Mouse (Mus musculus): Measurements from ENCODE around the gene Olfr704.
"Not testable (repeated sequence)": the region's sequence is repeated elsewhere in the genome, so short reads cannot be mapped to it uniquely, and the experiment has no call there.

The Olfr704 gene

DNA sequence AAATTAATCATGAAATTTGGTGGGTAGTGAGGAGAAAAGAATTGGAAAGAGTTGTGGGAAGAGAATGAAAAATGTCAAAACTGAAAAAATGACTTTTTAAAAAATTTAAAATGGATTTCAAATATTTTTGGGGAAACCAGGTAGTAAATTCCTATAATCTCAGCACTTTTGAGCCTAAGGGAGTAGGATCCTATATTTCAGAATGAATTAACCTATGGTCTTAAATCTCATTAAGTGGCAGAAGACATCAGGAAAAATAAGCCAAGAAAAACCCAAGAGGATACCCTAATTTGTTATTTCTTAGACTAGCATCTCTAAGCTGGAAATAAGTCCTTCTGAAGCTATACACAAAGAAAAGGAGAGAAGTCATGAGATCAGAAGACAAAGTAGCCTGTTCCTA lies at the start of gene Olfr704:
Gene Olfr704 (plus strand): TSS at position 301 of the 400 bp plus-strand sequence.
- no peak for DNase-seq (ENCODE audit: low read depth)

DNA sequence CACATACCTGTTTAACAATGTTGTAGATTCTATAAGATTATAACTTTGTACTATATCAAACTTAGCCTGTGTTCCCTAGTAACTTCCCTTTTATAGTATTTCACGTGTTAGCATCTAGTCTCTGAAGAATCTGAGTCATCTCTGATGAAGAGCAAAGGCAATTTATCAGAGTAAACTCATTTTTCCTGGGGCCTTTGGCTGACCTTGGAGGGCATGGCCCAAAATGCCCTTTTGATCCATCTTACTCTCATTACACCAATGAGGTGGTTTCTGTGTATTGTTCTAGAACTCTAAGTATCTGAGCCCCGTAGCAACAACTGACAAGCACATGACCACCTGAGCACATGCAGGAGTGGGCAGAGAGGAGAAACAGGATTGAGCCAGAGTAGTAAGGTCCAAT lies 49.2 kb upstream of the Olfr704 start, which contains the start of gene Olfr701:
Gene Olfr701 (plus strand): TSS at position 301 of the 400 bp plus-strand sequence.
- DNase-seq (ENCODE audit: low read depth): no peak

DNA sequence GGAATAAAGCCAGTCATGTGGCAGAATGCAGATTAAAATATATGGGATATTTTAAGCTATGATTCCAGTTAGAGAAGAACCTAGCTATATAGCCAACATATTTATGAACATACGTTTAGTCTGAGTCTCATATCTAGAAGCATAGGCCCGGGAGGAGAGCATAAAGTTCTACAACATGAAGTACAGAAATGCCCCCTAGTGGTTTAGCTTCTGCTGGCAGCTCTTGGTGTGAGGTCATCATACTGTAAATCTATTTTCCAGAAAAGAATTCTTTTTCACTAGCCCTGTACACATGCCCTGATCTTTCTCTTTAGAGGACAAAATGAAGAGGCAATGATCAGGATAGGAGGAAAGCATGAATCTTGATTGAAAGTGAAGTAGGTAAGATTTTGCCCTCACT lies 47.2 kb upstream of the Olfr704 start:
- peak; percentile 2 for DNase-seq (ENCODE audit: low read depth)

DNA sequence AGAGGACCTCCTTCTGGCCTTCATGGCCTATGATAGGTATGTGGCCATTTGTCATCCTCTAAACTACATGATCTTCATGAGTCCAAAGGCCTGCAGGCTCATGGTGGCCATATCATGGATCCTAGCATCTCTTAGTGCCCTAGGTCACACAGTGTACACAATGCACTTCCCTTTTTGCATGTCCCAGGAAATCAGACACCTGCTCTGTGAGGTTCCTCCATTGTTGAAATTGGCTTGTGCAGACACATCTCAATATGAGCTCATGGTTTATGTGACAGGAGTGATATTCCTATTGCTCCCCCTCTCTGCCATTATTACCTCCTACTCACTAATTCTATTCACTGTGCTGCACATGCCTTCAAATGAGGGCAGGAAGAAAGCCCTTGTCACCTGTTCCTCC lies 44.6 kb upstream of the Olfr704 start:
- no peak for DNase-seq (ENCODE audit: low read depth)

DNA sequence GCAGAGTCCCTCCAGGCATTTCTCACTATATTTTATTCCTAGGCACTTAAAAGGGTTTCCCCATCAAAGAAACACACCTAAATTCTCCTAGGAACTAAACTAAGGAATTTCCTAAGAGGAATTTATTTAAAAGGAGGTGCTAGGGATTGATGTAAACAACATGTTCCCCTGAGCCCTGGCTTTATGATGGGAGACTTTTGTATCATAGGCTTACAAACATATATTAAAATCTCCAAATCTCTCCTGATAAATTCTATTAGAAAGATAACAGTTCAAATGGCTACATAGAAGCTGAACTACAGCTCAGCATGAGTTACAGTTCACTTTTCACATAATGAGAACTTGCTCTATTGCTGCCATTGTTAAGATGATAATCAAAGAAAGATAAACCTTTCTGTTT lies 29.2 kb upstream of the Olfr704 start, which contains the start of gene Olfr702:
Gene Olfr702 (minus strand): TSS at position 101 of the 400 bp plus-strand sequence.
- no peak for DNase-seq (ENCODE audit: low read depth)

DNA sequence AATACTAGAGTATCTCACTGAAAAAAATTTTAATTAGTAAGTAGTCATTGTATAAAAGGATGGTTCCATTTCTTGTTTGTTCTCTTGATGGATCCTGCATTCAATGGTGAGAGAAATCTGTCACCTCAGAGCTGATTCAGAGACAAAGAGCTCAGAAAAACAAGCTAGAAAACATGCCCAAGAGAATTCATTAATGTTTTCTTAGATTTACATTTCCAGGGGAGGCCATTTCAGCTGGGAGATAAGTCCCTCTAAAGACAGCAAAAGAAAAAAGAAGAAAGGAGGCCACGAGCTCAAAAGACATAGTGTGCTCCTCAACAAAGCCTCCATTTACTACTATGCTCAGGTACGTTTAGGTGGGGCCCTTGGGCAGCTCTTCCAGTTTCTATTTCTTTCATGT lies 19.9 kb upstream of the Olfr704 start, which contains the start of gene Olfr703:
Gene Olfr703 (plus strand): TSS at position 301 of the 400 bp plus-strand sequence.
- DNase-seq (ENCODE audit: low read depth): no peak

DNA sequence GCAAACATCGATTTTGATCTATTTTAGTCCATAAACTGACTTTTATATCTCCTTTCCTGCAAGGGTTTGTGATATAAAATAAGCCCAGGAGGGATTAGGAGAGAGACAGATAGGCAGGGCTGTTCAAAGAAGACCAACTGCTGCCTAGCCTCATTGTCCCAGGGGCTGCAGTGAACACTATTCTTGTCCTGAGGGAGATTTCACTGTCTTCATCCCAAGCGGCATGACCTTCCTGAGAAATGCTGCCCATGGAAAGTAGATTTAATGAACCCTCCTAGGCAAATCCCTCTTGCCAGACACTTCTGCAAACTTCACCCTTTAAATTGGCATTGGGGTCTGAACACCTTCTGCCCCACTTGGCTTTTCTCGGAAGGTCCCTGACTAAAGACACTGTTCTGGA lies 13.8 kb downstream of the Olfr704 start, which contains the start of gene Olfr705:
Gene Olfr705 (minus strand): TSS at position 101 of the 400 bp plus-strand sequence.
- no peak for DNase-seq (ENCODE audit: low read depth)

DNA sequence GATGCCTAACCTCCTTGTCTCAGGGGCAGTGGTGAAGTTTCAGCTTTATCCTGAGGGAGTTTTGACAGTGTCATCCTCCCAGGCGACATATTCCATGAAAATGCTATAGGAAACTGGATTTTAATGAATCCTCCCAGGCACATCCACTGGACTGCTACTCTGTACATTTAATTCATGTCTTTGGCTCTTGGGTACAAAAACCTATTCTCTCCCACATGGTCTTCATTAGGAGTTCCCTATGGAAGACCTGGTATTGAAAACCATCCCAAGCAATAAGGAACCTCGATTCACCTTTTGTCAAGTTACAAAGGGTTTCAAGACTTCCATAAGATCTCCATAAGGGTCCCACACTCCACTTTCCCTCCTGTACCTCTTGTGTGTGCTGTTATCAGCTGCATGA lies 25.1 kb downstream of the Olfr704 start, which contains the start of gene Olfr706:
Gene Olfr706 (minus strand): TSS at position 101 of the 400 bp plus-strand sequence.
- no peak for DNase-seq (ENCODE audit: low read depth)

DNA sequence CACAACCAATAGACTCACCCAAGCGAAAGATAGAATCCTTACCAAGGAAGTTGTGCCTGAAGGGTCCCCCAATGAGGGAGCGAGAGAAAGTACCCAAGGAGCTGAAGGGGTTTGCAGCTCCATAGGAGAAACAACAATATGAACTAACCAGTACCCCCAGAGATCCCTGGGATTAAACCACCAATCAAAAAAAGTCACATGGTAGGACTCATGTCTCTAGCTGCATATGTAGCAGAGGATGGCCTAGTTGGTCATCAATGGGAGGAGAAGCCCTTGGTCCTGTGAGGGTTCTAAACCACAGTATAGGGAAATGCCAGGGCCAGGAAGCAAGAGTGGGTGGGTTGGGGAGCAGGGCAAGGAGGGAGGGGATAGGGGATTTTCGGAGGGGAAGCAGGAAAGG lies 38.2 kb downstream of the Olfr704 start, which contains the start of gene Olfr707:
Gene Olfr707 (minus strand): TSS at position 101 of the 400 bp plus-strand sequence.
- not testable (repeated sequence) for DNase-seq (ENCODE audit: low read depth)

DNA sequence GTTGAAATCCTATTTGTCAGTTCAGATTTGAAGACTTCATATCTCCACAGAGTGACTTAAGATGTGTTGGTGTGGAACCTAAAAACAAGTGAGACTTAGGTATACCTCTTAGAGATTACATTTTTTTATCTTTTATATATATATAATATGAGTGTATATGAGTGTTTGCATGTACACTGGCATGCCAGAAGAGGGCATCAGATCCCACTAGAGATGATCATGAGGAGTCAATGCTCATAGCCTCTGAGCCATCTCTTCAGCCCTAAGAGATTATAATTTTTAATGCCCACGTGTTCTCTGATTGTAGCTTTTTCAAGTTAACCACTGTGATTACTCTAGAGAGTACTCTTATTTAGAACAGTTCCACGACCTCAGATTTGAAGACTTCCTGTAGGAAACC lies 44.7 kb downstream of the Olfr704 start, which contains the start of gene Olfr1532-ps1:
Gene Olfr1532-ps1 (plus strand): TSS at position 326 of the 400 bp plus-strand sequence.
- no peak for DNase-seq (ENCODE audit: low read depth)

Measured in NIH3T3 (cell line).